Mouse (Mus musculus) ES-E14 (cell line): ENCODE data around the gene Plekhg5.

Experiments
- CHD2 ChIP-seq: IDR thresholded peaks from 2 replicates; pipeline ENCODE4 v1.6.1; 2014; ENCODE audit warnings: mild to moderate bottlenecking, low read depth, low read length, inconsistent platforms
- MAFK ChIP-seq: IDR thresholded peaks from 2 replicates; pipeline ENCODE4 v1.6.1; 2014; ENCODE audit warnings: mild to moderate bottlenecking, low read depth, low read length, inconsistent platforms; ENCODE audit not compliant: insufficient read depth

DNA sequence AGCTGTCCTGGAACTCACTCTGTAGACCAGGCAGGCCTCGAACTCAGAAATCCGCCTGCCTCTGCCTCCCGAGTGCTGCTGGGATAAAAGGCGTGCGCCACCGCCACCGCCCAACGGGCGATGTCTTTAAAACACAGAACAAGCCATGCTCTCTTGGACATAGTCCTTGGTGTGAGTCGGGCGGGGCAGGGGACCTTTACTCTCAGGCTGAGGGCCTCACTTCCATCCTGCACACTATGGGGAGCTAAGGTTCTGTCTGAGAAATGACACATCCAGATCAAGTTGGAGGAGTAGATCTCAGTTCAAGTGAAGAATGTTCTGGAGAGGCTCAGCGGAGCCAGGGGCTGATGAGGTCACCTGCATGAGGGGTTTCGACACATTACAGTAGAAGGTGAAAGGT is 39.4 kb upstream of the Plekhg5 start:
- no peak for TF ChIP-seq MAFK
- TF ChIP-seq CHD2, result no peak
